Mouse (Mus musculus) myocyte (in vitro differentiated cells): ENCODE data around the gene Slc23a2. TPM values are rescaled to one million over a fixed set of nuclear protein-coding genes. Genes with fewer than 3 reads are reported as not detected.

ENCODE experiments used
- H3K27me3 ChIP-seq: one replicate; pipeline ENCODE4 v1.6.1; 2011; ENCODE audit not compliant: control insufficient read depth, insufficient read depth, insufficient read length
- H3K36me3 ChIP-seq: one replicate; pipeline ENCODE4 v1.6.1; 2011; ENCODE audit not compliant: control insufficient read depth, insufficient read depth
- H3K4me2 ChIP-seq: one replicate; pipeline ENCODE4 v1.6.1; 2011; ENCODE audit warnings: low read depth, control low read depth
- H3K4me3 ChIP-seq: one replicate; pipeline ENCODE4 v1.5.1; 2011; ENCODE audit warnings: mild to moderate bottlenecking, control low read depth, moderate library complexity
- H3K79me2 ChIP-seq: one replicate; pipeline ENCODE4 v1.6.1; 2011; ENCODE audit not compliant: control insufficient read depth, insufficient read depth
- H3ac ChIP-seq: one replicate; pipeline ENCODE4 v1.6.1; 2011; ENCODE audit not compliant: control insufficient read depth, insufficient read length
- CEBPB ChIP-seq: IDR thresholded peaks from 2 replicates; pipeline ENCODE4 v1.6.1; 2011; ENCODE audit warnings: mild to moderate bottlenecking, moderate library complexity; ENCODE audit not compliant: poor library complexity, insufficient read depth, severe bottlenecking
- E2F4 ChIP-seq: IDR thresholded peaks from one replicate; pipeline ENCODE4 v1.6.1; 2011; ENCODE audit warnings: mild to moderate bottlenecking, control low read depth, moderate library complexity; ENCODE audit not compliant: insufficient read depth
- MAX ChIP-seq: IDR thresholded peaks from one replicate; pipeline ENCODE4 v1.6.1; 2011; ENCODE audit warnings: low read depth, mild to moderate bottlenecking, control low read depth
- MYOD1 ChIP-seq, 3 experiments: IDR thresholded peaks; one replicate each; pipeline ENCODE4 v1.6.1; 2011; ENCODE audit warnings: control low read depth in 2 of 3, low read depth in 2 of 3, mild to moderate bottlenecking in 2 of 3, moderate library complexity in 1 of 3; ENCODE audit not compliant: insufficient read length in 2 of 3, control insufficient read depth in 1 of 3
- MYOG ChIP-seq, 3 experiments: IDR thresholded peaks; one replicate each; pipeline ENCODE4 v1.6.1; 2011; ENCODE audit warnings: control low read depth in 2 of 3, low read depth in 2 of 3, mild to moderate bottlenecking in 2 of 3; ENCODE audit not compliant: insufficient read length in 2 of 3, control insufficient read depth in 1 of 3, insufficient read depth in 1 of 3
- POLR2A ChIP-seq: IDR thresholded peaks from one replicate; pipeline ENCODE4 v1.6.1; 2011; ENCODE audit warnings: low read depth, mild to moderate bottlenecking, control low read depth, moderate library complexity; ENCODE audit not compliant: insufficient read length
- POLR2AphosphoS2 ChIP-seq: IDR thresholded peaks from one replicate; pipeline ENCODE4 v1.6.1; 2011; ENCODE audit warnings: low read depth, control low read depth; ENCODE audit not compliant: insufficient read length
- REST ChIP-seq: IDR thresholded peaks from one replicate; pipeline ENCODE4 v1.6.1; 2011; ENCODE audit warnings: mild to moderate bottlenecking, control low read depth, moderate library complexity; ENCODE audit not compliant: insufficient read depth, insufficient read length
- SRF ChIP-seq: IDR thresholded peaks from one replicate; pipeline ENCODE4 v1.6.1; 2011; ENCODE audit warnings: low read depth; ENCODE audit not compliant: control insufficient read depth, insufficient read length
- TCF12 ChIP-seq: IDR thresholded peaks from one replicate; pipeline ENCODE4 v1.6.1; 2011; ENCODE audit warnings: mild to moderate bottlenecking, control low read depth; ENCODE audit not compliant: poor library complexity, insufficient read depth, severe bottlenecking
- TCF3 ChIP-seq: IDR thresholded peaks from one replicate; pipeline ENCODE4 v1.6.1; 2011; ENCODE audit warnings: low read depth, control low read depth; ENCODE audit not compliant: insufficient read length
- USF1 ChIP-seq: IDR thresholded peaks from one replicate; pipeline ENCODE4 v1.6.1; 2011; ENCODE audit warnings: low read depth, mild to moderate bottlenecking, control low read depth, moderate library complexity
- polyA plus RNA-seq: library from polyadenylated mRNA; unstranded; fragments of >200 nt; fragmentation: generic; extraction: Trizol; gene quantifications from one replicate; pipeline ENCODE4 v1.2.1, GENCODE M21; 2012; ENCODE audit warnings: missing spikeins

Gene Slc23a2
- polyA plus RNA-seq, 1 experiment = 14.5 TPM

GRCm38 (mm10) chr2:132121050-132121449, 23.9 kb downstream of the Slc23a2 start:
- H3K4me3 ChIP-seq = no peak overlapping the region
- TF ChIP-seq MYOD1 (IDR thresholded peaks at IDR 0.05; ENCODE audit: control insufficient read depth in 1 of 3, insufficient read length in 2 of 3, low read depth in 2 of 3) (no peak), USF1 (no peak)
- H3K27me3 ChIP-seq = no peaks in the 10 kb centered on the region
- no peak overlapping the region for H3ac ChIP-seq
- H3K79me2 ChIP-seq = peaks cover 100% of the 10 kb centered on the region
- no peak overlapping the region for H3K4me2 ChIP-seq
- no peaks in the 10 kb centered on the region for H3K36me3 ChIP-seq

GRCm38 (mm10) chr2:132118646-132119045, 26.3 kb downstream of the Slc23a2 start:
- no peak for TF ChIP-seq MAX
- TF ChIP-seq E2F4 = no peak
- no peak for TF ChIP-seq USF1
- TF ChIP-seq MYOD1 (IDR thresholded peaks at IDR 0.05; ENCODE audit: control insufficient read depth in 1 of 3, insufficient read length in 2 of 3, low read depth in 2 of 3) = no peak
- TF ChIP-seq CEBPB = no peak
- no peak for TF ChIP-seq SRF
- no peak for TF ChIP-seq POLR2AphosphoS2
- no peak for TF ChIP-seq TCF3
- no peak for TF ChIP-seq REST
- no peak for TF ChIP-seq TCF12
- TF ChIP-seq POLR2A = no peak
- Histone ChIP-seq H3K4me3 (no peak overlapping the region), H3K4me2 (no peak overlapping the region), H3K27me3 (no peaks in the 10 kb centered on the region), H3ac (no peak overlapping the region), H3K79me2 (peaks cover 99% of the 10 kb centered on the region), H3K36me3 (no peaks in the 10 kb centered on the region)

GRCm38 (mm10) chr2:132115936-132116335, 29.0 kb downstream of the Slc23a2 start:
- Histone ChIP-seq H3K4me2 (no peak overlapping the region), H3K4me3 (no peak overlapping the region), H3K36me3 (no peaks in the 10 kb centered on the region), H3K27me3 (no peaks in the 10 kb centered on the region), H3K79me2 (peaks cover 93% of the 10 kb centered on the region), H3ac (no peak overlapping the region)
- TF ChIP-seq REST = no peak
- TF ChIP-seq SRF = no peak
- no peak for TF ChIP-seq MAX
- TF ChIP-seq POLR2AphosphoS2 = no peak
- TF ChIP-seq E2F4 = no peak
- no peak for TF ChIP-seq USF1

GRCm38 (mm10) chr2:132115344-132115743, 29.6 kb downstream of the Slc23a2 start:
- TF ChIP-seq REST (no peak), POLR2AphosphoS2 (no peak), E2F4 (no peak), POLR2A (no peak), MYOD1 (IDR thresholded peaks at IDR 0.05; ENCODE audit: control insufficient read depth in 1 of 3, insufficient read length in 2 of 3, low read depth in 2 of 3) (no peak), MAX (no peak), SRF (no peak), CEBPB (no peak), MYOG (IDR thresholded peaks at IDR 0.05; ENCODE audit: control insufficient read depth in 1 of 3, insufficient read depth in 1 of 3, insufficient read length in 2 of 3, low read depth in 2 of 3) (no peak), USF1 (no peak), TCF3 (no peak), TCF12 (no peak)
- H3K4me2 ChIP-seq = no peak overlapping the region
- H3K27me3 ChIP-seq = no peaks in the 10 kb centered on the region

GRCm38 (mm10) chr2:132113962-132114759, 30.7 kb downstream of the Slc23a2 start:
- no peak overlapping the region for H3K4me3 ChIP-seq
- peak overlapping the region; percentile 26 for H3K4me2 ChIP-seq
- no peaks in the 10 kb centered on the region for H3K27me3 ChIP-seq
- no peaks in the 10 kb centered on the region for H3K36me3 ChIP-seq
- H3ac ChIP-seq = no peak overlapping the region
- TF ChIP-seq MYOG (IDR thresholded peaks at IDR 0.05; ENCODE audit: control insufficient read depth in 1 of 3, insufficient read depth in 1 of 3, insufficient read length in 2 of 3, low read depth in 2 of 3) = no peak
- TF ChIP-seq MYOD1 (IDR thresholded peaks at IDR 0.05; ENCODE audit: control insufficient read depth in 1 of 3, insufficient read length in 2 of 3, low read depth in 2 of 3) = no peak
- no peak for TF ChIP-seq USF1
- no peak for TF ChIP-seq MAX
- no peak for TF ChIP-seq POLR2AphosphoS2
- TF ChIP-seq TCF12 = no peak
- TF ChIP-seq CEBPB = no peak
- no peak for TF ChIP-seq E2F4
- TF ChIP-seq REST = no peak
- TF ChIP-seq SRF = no peak
- no peak for TF ChIP-seq POLR2A
- TF ChIP-seq TCF3 = no peak
- peaks cover 93% of the 10 kb centered on the region for H3K79me2 ChIP-seq

More at GRCm38 (mm10) chr2:132115344-132115743, 29.6 kb downstream of the Slc23a2 start:
- Histone ChIP-seq H3K36me3 (no peaks in the 10 kb centered on the region), H3K4me3 (no peak overlapping the region), H3K79me2 (peaks cover 93% of the 10 kb centered on the region), H3ac (no peak overlapping the region)
